Mouse (Mus musculus): Measurements from ENCODE around the gene Pcnx4.

Pcnx4 gene

GRCm38 (mm10) chr12:72536021-72536597 is at the start of gene Pcnx4:
Gene Pcnx4, plus strand, starts transcription at chr12:72536383.
- peak; percentile 95 for DNase-seq (ENCODE audit: low spot score in 2 of 2)

GRCm38 (mm10) chr12:72487498-72487897 is 48.7 kb upstream of the Pcnx4 start:
- no peak for DNase-seq (ENCODE audit: low spot score in 2 of 2)

GRCm38 (mm10) chr12:72489995-72490394 is 46.2 kb upstream of the Pcnx4 start:
- no peak for DNase-seq (ENCODE audit: low spot score in 2 of 2)

- DNase-seq (ENCODE audit: low spot score in 2 of 2), result no peak
Measured at GRCm38 (mm10) chr12:72491063-72491719, 45.0 kb upstream of the Pcnx4 start.

GRCm38 (mm10) chr12:72496866-72497600 is 39.1 kb upstream of the Pcnx4 start:
- DNase-seq (ENCODE audit: low spot score in 2 of 2), result no peak

- DNase-seq (ENCODE audit: low spot score in 2 of 2), result no peak
Measured at GRCm38 (mm10) chr12:72509606-72510005, 26.6 kb upstream of the Pcnx4 start.

- DNase-seq (ENCODE audit: low spot score in 2 of 2), result no peak
Measured at GRCm38 (mm10) chr12:72515446-72515845, 20.7 kb upstream of the Pcnx4 start.

GRCm38 (mm10) chr12:72518114-72518728 is 18.0 kb upstream of the Pcnx4 start:
- DNase-seq (ENCODE audit: low spot score in 2 of 2), result no peak

GRCm38 (mm10) chr12:72519352-72519751 is 16.8 kb upstream of the Pcnx4 start:
- no peak for DNase-seq (ENCODE audit: low spot score in 2 of 2)

GRCm38 (mm10) chr12:72519855-72520254 is 16.3 kb upstream of the Pcnx4 start:
- DNase-seq (ENCODE audit: low spot score in 2 of 2), result no peak

GRCm38 (mm10) chr12:72520645-72521044 is 15.5 kb upstream of the Pcnx4 start:
- DNase-seq (ENCODE audit: low spot score in 2 of 2), result peak in 1 of 2 experiments; percentile 76

GRCm38 (mm10) chr12:72525588-72525987 is 10.6 kb upstream of the Pcnx4 start:
- no peak for DNase-seq (ENCODE audit: low spot score in 2 of 2)

- DNase-seq (ENCODE audit: low spot score in 2 of 2), result no peak
Measured at GRCm38 (mm10) chr12:72532303-72532702, 3.9 kb upstream of the Pcnx4 start.

- no peak for DNase-seq (ENCODE audit: low spot score in 2 of 2)
Measured at GRCm38 (mm10) chr12:72533986-72534385, 2.2 kb upstream of the Pcnx4 start.

- DNase-seq (ENCODE audit: low spot score in 2 of 2), result no peak
Measured at GRCm38 (mm10) chr12:72535599-72535998, 584 bp upstream of the Pcnx4 start.

- DNase-seq (ENCODE audit: low spot score in 2 of 2), result no peak
Measured at GRCm38 (mm10) chr12:72538571-72538970, 2.4 kb downstream of the Pcnx4 start.

GRCm38 (mm10) chr12:72554347-72554746 is 18.2 kb downstream of the Pcnx4 start:
- DNase-seq (ENCODE audit: low spot score in 2 of 2), result no peak

- DNase-seq (ENCODE audit: low spot score in 2 of 2), result no peak
Measured at GRCm38 (mm10) chr12:72564281-72564795, 28.2 kb downstream of the Pcnx4 start.

- no peak for DNase-seq (ENCODE audit: low spot score in 2 of 2)
Measured at GRCm38 (mm10) chr12:72582021-72582420, 45.8 kb downstream of the Pcnx4 start.

GRCm38 (mm10) chr12:72583099-72583498 is 46.9 kb downstream of the Pcnx4 start:
- no peak for DNase-seq (ENCODE audit: low spot score in 2 of 2)

- no peak for DNase-seq (ENCODE audit: low spot score in 2 of 2)
Measured at GRCm38 (mm10) chr12:72585339-72585738, 49.2 kb downstream of the Pcnx4 start.

- DNase-seq (ENCODE audit: low spot score in 2 of 2), result no peak
Measured at GRCm38 (mm10) chr12:72592991-72593390, 56.8 kb downstream of the Pcnx4 start.
